In the genomic region with DNA sequence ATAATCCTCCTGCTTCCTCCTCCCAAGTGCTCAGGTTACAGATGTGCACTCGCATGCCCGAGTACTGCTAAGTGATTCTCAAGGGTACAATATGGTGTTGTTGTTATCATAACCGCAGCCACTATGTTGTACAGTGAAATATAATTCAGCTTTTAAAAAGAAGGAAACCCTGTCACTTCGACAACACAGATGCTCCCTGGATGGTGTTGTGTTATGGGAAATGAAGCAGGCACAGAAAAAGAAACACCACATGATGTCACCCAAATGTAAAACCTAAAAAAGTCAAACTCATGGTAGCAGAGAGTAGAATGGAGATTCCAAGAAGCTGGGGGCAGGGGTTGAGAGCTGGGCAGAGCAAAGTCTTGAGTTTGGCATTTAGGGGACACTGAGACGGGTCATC, we compare ENCODE assay signal across 27 mouse cellular contexts. TPM values are rescaled to one million over a fixed set of nuclear protein-coding genes. Genes with fewer than 3 reads are reported as not detected.
DNase-seq lines count a peak whose midpoint lies in the region; ATAC-seq and TF ChIP-seq lines count a peak whose summit lies in the region.
"Had no signal": no experiment of that assay in that cellular context is flagged by ENCODE, and none has a peak within 500 bp of the region (broad histone marks: within the 10 kb centered on the region; RNA-seq: fewer than 3 reads in every experiment).

No protein-coding gene starts in this region.

- no peaks in the 10 kb centered on the region for H3K9me3 ChIP-seq in forebrain, postnatal 0 days (ENCODE audit: low read length)
- no peaks in the 10 kb centered on the region for H3K9me3 ChIP-seq in forebrain, embryonic 16.5 days (ENCODE audit: control insufficient read depth, low read length)
- H3K9me3 ChIP-seq: embryonic facial prominence, embryonic 13.5 days; embryonic facial prominence, embryonic 15.5 days; forebrain, embryonic 13.5 days; forebrain, embryonic 15.5 days; G1E had no signal

- no peak for TF ChIP-seq POLR2A in embryonic fibroblast, embryonic 13.5 days (IDR thresholded peaks at IDR 0.05; ENCODE audit: low read depth, low read length)
- TF ChIP-seq POLR2A in myocyte (IDR thresholded peaks at IDR 0.05; ENCODE audit: insufficient read length, low read depth), result no peak

- H3K27me3 ChIP-seq in forebrain, postnatal 0 days (ENCODE audit: insufficient read depth, low read length), result no peaks in the 10 kb centered on the region
- H3K27me3 ChIP-seq in forebrain, embryonic 16.5 days (replicated peaks; ENCODE audit: control insufficient read depth, insufficient read depth, low read length), result no peaks in the 10 kb centered on the region
- no peaks in the 10 kb centered on the region for H3K27me3 ChIP-seq in myocyte (ENCODE audit: control insufficient read depth, insufficient read depth, insufficient read length)
- H3K27me3 ChIP-seq: CH12.LX; embryonic facial prominence, embryonic 15.5 days; forebrain, embryonic 13.5 days; forebrain, embryonic 15.5 days had no signal

- H3K4me1 ChIP-seq in forebrain, postnatal 0 days (ENCODE audit: insufficient read depth), result no peaks in the 10 kb centered on the region
- no peaks in the 10 kb centered on the region for H3K4me1 ChIP-seq in forebrain, embryonic 16.5 days (replicated peaks; ENCODE audit: control insufficient read depth, insufficient read depth, low read length)
- H3K4me1 ChIP-seq in embryonic fibroblast, embryonic 13.5 days (ENCODE audit: control insufficient read depth, insufficient read depth, low read length), result peaks cover 25% of the 10 kb centered on the region
- H3K4me1 ChIP-seq: embryonic facial prominence, embryonic 13.5 days; embryonic facial prominence, embryonic 15.5 days; forebrain, embryonic 13.5 days had no signal

- H3K79me2 ChIP-seq in myocyte (ENCODE audit: control insufficient read depth, insufficient read depth), result no peaks in the 10 kb centered on the region

- ATAC-seq in forebrain, postnatal 0 days, result peak; percentile 50
- no peak for ATAC-seq in forebrain, embryonic 16.5 days
- ATAC-seq: forebrain, embryonic 13.5 days; forebrain, embryonic 15.5 days had no signal

- 71% methylated on average over 5 of the region's 5 CpGs for WGBS in forebrain, postnatal 0 days
- WGBS in forebrain, embryonic 16.5 days, result 72% methylated on average over 5 of the region's 5 CpGs

- no peak overlapping the region for H3K9ac ChIP-seq in forebrain, postnatal 0 days
- no peak overlapping the region for H3K9ac ChIP-seq in forebrain, embryonic 16.5 days (replicated peaks; ENCODE audit: low read depth, low read length)
- H3K9ac ChIP-seq: embryonic facial prominence, embryonic 13.5 days; embryonic facial prominence, embryonic 15.5 days; forebrain, embryonic 13.5 days; forebrain, embryonic 15.5 days had no signal

- TF ChIP-seq CTCF in forebrain, postnatal 0 days (IDR thresholded peaks at IDR 0.05; ENCODE audit: low read depth), result no peak
- TF ChIP-seq CTCF in embryonic fibroblast, embryonic 13.5 days (IDR thresholded peaks at IDR 0.05; ENCODE audit: borderline replicate concordance, insufficient read depth, low read length), result no peak

- no peak overlapping the region for H3ac ChIP-seq in myocyte (ENCODE audit: control insufficient read depth, insufficient read length)

- no peak overlapping the region for H3K4me2 ChIP-seq in forebrain, postnatal 0 days (ENCODE audit: low read depth)
- H3K4me2 ChIP-seq in forebrain, embryonic 16.5 days (ENCODE audit: low read length), result no peak overlapping the region
- peak overlapping the region; percentile 45 for H3K4me2 ChIP-seq in myocyte (ENCODE audit: low read depth)
- H3K4me2 ChIP-seq: embryonic facial prominence, embryonic 13.5 days; embryonic facial prominence, embryonic 15.5 days; forebrain, embryonic 13.5 days; forebrain, embryonic 15.5 days had no signal

- DNase-seq in forebrain, postnatal 0 days, result no peak
- peak; percentile 42 for DNase-seq in layer of hippocampus, adult 9-11 months
- no peak for DNase-seq in layer of hippocampus, postnatal 25 days (ENCODE audit: extremely low spot score in 1 of 2, low spot score in 1 of 2)
- no peak for DNase-seq in urinary bladder, postnatal 4 days (ENCODE audit: low spot score in 2 of 2)
- no peak for DNase-seq in cerebellum, adult 11 months
- DNase-seq: B cell, adult 2 months; cerebellum, adult 18-20 months; cerebellum, adult 8-10 months; cerebellum, adult 9-11 months; cerebellum, postnatal 14 days; cerebellum, postnatal 36 days; embryo, embryonic 11 days had no signal

- no peak overlapping the region for H3K27ac ChIP-seq in forebrain, postnatal 0 days (ENCODE audit: low read depth, low read length)
- no peak overlapping the region for H3K27ac ChIP-seq in forebrain, embryonic 16.5 days (ENCODE audit: low read length)
- peak overlapping the region; percentile 59 for H3K27ac ChIP-seq in embryonic fibroblast, embryonic 13.5 days (ENCODE audit: insufficient read depth, low read length)
- H3K27ac ChIP-seq: embryonic facial prominence, embryonic 13.5 days; embryonic facial prominence, embryonic 15.5 days; forebrain, embryonic 13.5 days; forebrain, embryonic 15.5 days had no signal

- H3K36me3 ChIP-seq in forebrain, postnatal 0 days (ENCODE audit: insufficient read depth), result no peaks in the 10 kb centered on the region
- no peaks in the 10 kb centered on the region for H3K36me3 ChIP-seq in forebrain, embryonic 16.5 days (ENCODE audit: control insufficient read depth, insufficient read depth)
- no peaks in the 10 kb centered on the region for H3K36me3 ChIP-seq in myocyte (ENCODE audit: control insufficient read depth, insufficient read depth)
- H3K36me3 ChIP-seq: embryonic facial prominence, embryonic 13.5 days; embryonic facial prominence, embryonic 15.5 days; forebrain, embryonic 15.5 days; G1E had no signal

- H3K4me3 ChIP-seq in forebrain, postnatal 0 days (ENCODE audit: low read depth, low read length), result no peak overlapping the region
- no peak overlapping the region for H3K4me3 ChIP-seq in forebrain, embryonic 16.5 days (replicated peaks; ENCODE audit: low read length)
- H3K4me3 ChIP-seq in embryonic fibroblast, embryonic 13.5 days (ENCODE audit: insufficient read depth, low read length), result no peak overlapping the region
- no peak overlapping the region for H3K4me3 ChIP-seq in myocyte
- H3K4me3 ChIP-seq: embryonic facial prominence, embryonic 13.5 days; embryonic facial prominence, embryonic 15.5 days; forebrain, embryonic 13.5 days; forebrain, embryonic 15.5 days had no signal

TF ChIP-seq in myocyte, 11 proteins besides CTCF, POLR2A, EP300 and RAD21:
- TF ChIP-seq MYOG (IDR thresholded peaks at IDR 0.05; ENCODE audit: control insufficient read depth in 1 of 3, insufficient read depth in 1 of 3, insufficient read length in 2 of 3, low read depth in 2 of 3), result no peak
- no peak for TF ChIP-seq TCF3 (IDR thresholded peaks at IDR 0.05; ENCODE audit: insufficient read length, low read depth)
- no peak for TF ChIP-seq MAX (IDR thresholded peaks at IDR 0.05; ENCODE audit: low read depth)
- no peak for TF ChIP-seq TCF12 (IDR thresholded peaks at IDR 0.05; ENCODE audit: insufficient read depth, poor library complexity, severe bottlenecking)
- no peak for TF ChIP-seq E2F4 (IDR thresholded peaks at IDR 0.05; ENCODE audit: insufficient read depth)
- TF ChIP-seq POLR2AphosphoS2 (IDR thresholded peaks at IDR 0.05; ENCODE audit: insufficient read length, low read depth), result no peak
- TF ChIP-seq USF1 (IDR thresholded peaks at IDR 0.05; ENCODE audit: low read depth), result no peak
- no peak for TF ChIP-seq SRF (IDR thresholded peaks at IDR 0.05; ENCODE audit: control insufficient read depth, insufficient read length, low read depth)
- no peak for TF ChIP-seq CEBPB (IDR thresholded peaks at IDR 0.05; ENCODE audit: insufficient read depth, poor library complexity, severe bottlenecking)
- TF ChIP-seq MYOD1 (IDR thresholded peaks at IDR 0.05; ENCODE audit: control insufficient read depth in 1 of 3, insufficient read length in 2 of 3, low read depth in 2 of 3), result no peak
- TF ChIP-seq REST (IDR thresholded peaks at IDR 0.05; ENCODE audit: insufficient read depth, insufficient read length), result no peak

RNA-seq across cellular contexts. Expression of gene Cacng6, which starts 26.7 kb away (rescaled TPM):
- total RNA-seq in forebrain, postnatal 0 days (2014; rRNA removed), result 0.15 and 0.38 TPM in 2 replicates
- 0.35 and 0.43 TPM in 2 replicates for polyA plus RNA-seq in forebrain, postnatal 0 days (2015; fragmentation: Nextera tagmentation; extraction: Ambion mirVana)
- 0.14 TPM in 1 of 2 replicates, not detected in the other for polyA plus RNA-seq in forebrain, embryonic 16.5 days (2015; fragmentation: Nextera tagmentation; extraction: Ambion mirVana)
- total RNA-seq in layer of hippocampus, postnatal 25 days (2021), result 1 to 10 TPM; 1.3 to 2.2 TPM
- not detected in 2 replicates for polyA plus RNA-seq in embryonic fibroblast, embryonic 13.5 days (2011; ENCODE audit: insufficient read length, low read depth, missing spikeins)
- 15.0 TPM for polyA plus RNA-seq in myocyte (2012; fragmentation: generic; extraction: Trizol)
- total RNA-seq: adrenal gland, postnatal 25 days; CH12.LX; common myeloid progenitor, adult 5-6 weeks had no signal
- polyA plus RNA-seq: adrenal gland, adult 2 months; CD4-positive, CD25-positive, alpha-beta regulatory T cell, adult 4 months; forebrain, embryonic 13.5 days; G1E had no signal

RNA-seq across cellular contexts. Expression of gene Tarm1, which starts 51.8 kb away (rescaled TPM):
- 0.10 TPM in 1 of 2 replicates, not detected in the other for total RNA-seq in forebrain, postnatal 0 days (2014; rRNA removed)
- polyA plus RNA-seq in forebrain, postnatal 0 days (2015; fragmentation: Nextera tagmentation; extraction: Ambion mirVana), result 0.10 TPM in 1 of 2 replicates, not detected in the other
- not detected in 2 replicates for polyA plus RNA-seq in forebrain, embryonic 16.5 days (2015; fragmentation: Nextera tagmentation; extraction: Ambion mirVana)
- not detected for total RNA-seq in layer of hippocampus, postnatal 25 days (2021)
- 0.43 TPM in 1 of 2 replicates, not detected in the other for polyA plus RNA-seq in embryonic fibroblast, embryonic 13.5 days (2011; ENCODE audit: insufficient read length, low read depth, missing spikeins)
- 0.04 TPM for polyA plus RNA-seq in myocyte (2012; fragmentation: generic; extraction: Trizol)
- total RNA-seq: CH12.LX; common myeloid progenitor, adult 5-6 weeks had no signal
- polyA plus RNA-seq: CD4-positive, CD25-positive, alpha-beta regulatory T cell, adult 4 months; embryonic facial prominence, embryonic 11.5 days; embryonic facial prominence, embryonic 13.5 days; forebrain, embryonic 11.5 days; forebrain, embryonic 13.5 days; forebrain, embryonic 15.5 days; G1E had no signal

Comparison
In these comparisons a context has a peak if more than half of its experiments do, and no peak if none do; other contexts are left out.
1. RNA of gene Cacng6, which starts 26.7 kb away (polyA plus RNA-seq): 15.0 TPM in myocyte (single experiment); 0.35 to 0.43 TPM in forebrain, postnatal 0 days, 0.14 TPM in forebrain, embryonic 16.5 days and not detected in embryonic fibroblast, embryonic 13.5 days; every median in the first group is over 10 times any median in the second.